Mouse (Mus musculus) MEL (cell line): Measurements from ENCODE around the gene Cdh4. TPM values are rescaled to one million over a fixed set of nuclear protein-coding genes. Genes with fewer than 3 reads are reported as not detected.

Experiments used
- DNase-seq: peaks from one replicate; pipeline ENCODE4 v3.0.0; 2011; ENCODE audit warnings: low read depth, low spot score
- H3K27ac ChIP-seq: 2 replicates; pipeline ENCODE4 v1.5.1; 2012; ENCODE audit warnings: low read depth, mild to moderate bottlenecking, control low read depth, low read length, moderate library complexity; ENCODE audit not compliant: control insufficient read depth
- H3K27me3 ChIP-seq, 2 experiments: fragments of 150-350 bp in 1 of 2; sonication (generic) in 1 of 2; 2 replicates each; pipeline ENCODE4 v1.6.1; 2012; ENCODE audit warnings: low read length in 2 of 2, mild to moderate bottlenecking in 2 of 2, improper control_type of control experiment in 1 of 2, moderate library complexity in 1 of 2; ENCODE audit not compliant: insufficient read depth in 2 of 2, control insufficient read depth in 1 of 2
- H3K36me3 ChIP-seq, 2 experiments: 2 replicates each; pipeline ENCODE4 v1.6.1; 2012 to 2014; ENCODE audit warnings: low read length in 2 of 2, improper control_type of control experiment in 1 of 2, inconsistent platforms in 1 of 2, mild to moderate bottlenecking in 1 of 2; ENCODE audit not compliant: insufficient read depth in 2 of 2, control insufficient read depth in 1 of 2
- H3K4me1 ChIP-seq, 2 experiments: fragments of 150-350 bp in 1 of 2; sonication (generic) in 1 of 2; 2 replicates each; pipeline ENCODE4 v1.6.1; 2012; ENCODE audit warnings: low read length in 2 of 2, improper control_type of control experiment in 1 of 2, mild to moderate bottlenecking in 1 of 2; ENCODE audit not compliant: insufficient read depth in 2 of 2, control insufficient read depth in 1 of 2
- H3K4me3 ChIP-seq, 2 experiments: fragments of 150-350 bp in 1 of 2; sonication (generic) in 1 of 2; 2 replicates each; pipeline ENCODE4 v1.5.1; 2012; ENCODE audit warnings: low read depth in 2 of 2, low read length in 2 of 2, mild to moderate bottlenecking in 2 of 2, moderate library complexity in 2 of 2, control low read depth in 1 of 2, improper control_type of control experiment in 1 of 2; ENCODE audit not compliant: control insufficient read depth in 1 of 2, insufficient read depth in 1 of 2
- H3K79me2 ChIP-seq: 2 replicates; pipeline ENCODE4 v1.6.1; 2012; ENCODE audit warnings: mild to moderate bottlenecking, low read length, moderate library complexity; ENCODE audit not compliant: control insufficient read depth, poor library complexity, insufficient read depth
- H3K9ac ChIP-seq: 2 replicates; pipeline ENCODE4 v1.6.1; 2012; ENCODE audit warnings: low read depth, mild to moderate bottlenecking, control low read depth, low read length, moderate library complexity; ENCODE audit not compliant: control insufficient read depth, poor library complexity, severe bottlenecking
- H3K9me3 ChIP-seq: fragments of 150-350 bp; sonication (generic); replicated peaks from 2 replicates; pipeline ENCODE4 v1.6.1; 2012; ENCODE audit warnings: mild to moderate bottlenecking, low read length, improper control_type of control experiment, moderate library complexity; ENCODE audit not compliant: insufficient read depth
- CHD1 ChIP-seq: IDR thresholded peaks from 2 replicates; pipeline ENCODE4 v1.6.1; 2012; ENCODE audit warnings: low read depth, mild to moderate bottlenecking, inconsistent platforms, low read length, improper control_type of control experiment
- ELF1 ChIP-seq: IDR thresholded peaks from 2 replicates; pipeline ENCODE4 v1.6.1; 2014; ENCODE audit warnings: low read depth, mild to moderate bottlenecking, inconsistent platforms, low read length, improper control_type of control experiment, moderate library complexity
- EP300 ChIP-seq, 2 experiments: IDR thresholded peaks; 2 replicates each; pipeline ENCODE4 v1.6.1; 2011; ENCODE audit warnings: improper control_type of control experiment in 2 of 2, low read length in 2 of 2, low read depth in 1 of 2, mild to moderate bottlenecking in 1 of 2
- KAT2A ChIP-seq: conservative IDR thresholded peaks from 2 replicates; pipeline ENCODE4 v1.6.1; 2012; ENCODE audit warnings: low read depth, low read length, improper control_type of control experiment, inconsistent platforms
- MAFK ChIP-seq: IDR thresholded peaks from 2 replicates; pipeline ENCODE4 v1.6.1; 2011; ENCODE audit warnings: low read depth, mild to moderate bottlenecking, low read length, improper control_type of control experiment, borderline replicate concordance
- MAX ChIP-seq: IDR thresholded peaks from 2 replicates; pipeline ENCODE4 v1.6.1; 2011; ENCODE audit warnings: low read length, improper control_type of control experiment
- MEF2A ChIP-seq: IDR thresholded peaks from 2 replicates; pipeline ENCODE4 v1.6.1; 2014; ENCODE audit warnings: low read depth, mild to moderate bottlenecking, inconsistent platforms, low read length, improper control_type of control experiment; ENCODE audit not compliant: poor library complexity, insufficient replicate concordance, severe bottlenecking; ENCODE audit errors: extremely low read depth
- POLR2A ChIP-seq, 2 experiments: IDR thresholded peaks; 2 replicates each; pipeline ENCODE4 v1.6.1; 2011 to 2012; ENCODE audit warnings: low read length in 2 of 2, mild to moderate bottlenecking in 2 of 2, control low read depth in 1 of 2, improper control_type of control experiment in 1 of 2, low read depth in 1 of 2, moderate library complexity in 1 of 2; ENCODE audit not compliant: control insufficient read depth in 1 of 2, insufficient read depth in 1 of 2, poor library complexity in 1 of 2
- RCOR1 ChIP-seq: IDR thresholded peaks from 2 replicates; pipeline ENCODE4 v1.6.1; 2012; ENCODE audit warnings: low read depth, mild to moderate bottlenecking, inconsistent platforms, low read length, improper control_type of control experiment
- USF2 ChIP-seq, 2 experiments: IDR thresholded peaks; 2 replicates each; pipeline ENCODE4 v1.6.1; 2011 to 2012; ENCODE audit warnings: improper control_type of control experiment in 2 of 2, low read length in 2 of 2, borderline replicate concordance in 1 of 2, inconsistent platforms in 1 of 2, low read depth in 1 of 2, mild to moderate bottlenecking in 1 of 2; ENCODE audit not compliant: insufficient read depth in 1 of 2
- polyA plus RNA-seq, 2 experiments: library from polyadenylated mRNA; stranded (reverse) in 1 of 2; unstranded in 1 of 2; fragments of >175 nt in 1 of 2; fragments of >200 nt in 1 of 2; gene quantifications; 2 replicates each; pipeline versions ENCODE4 v1.2.1 to v1.2.4; 2012; ENCODE audit warnings: low replicate concordance in 2 of 2, low read depth in 1 of 2; ENCODE audit not compliant: insufficient read length in 2 of 2, insufficient read depth in 1 of 2, missing spikeins in 1 of 2
- total RNA-seq: library from RNA; depleted of rRNA; stranded (reverse); fragments of 300-350 nt; gene quantifications from 2 replicates; pipeline ENCODE4 v1.2.3, GENCODE M21; 2012

Cdh4 gene
- total and polyA plus RNA-seq, 3 experiments, result not detected

GRCm38 (mm10) chr2:179769137-179769536 is 326.9 kb downstream of the Cdh4 start:
- H3K27me3 ChIP-seq, result no peaks in the 10 kb centered on the region
- H3K27ac ChIP-seq, result no peak overlapping the region
- no peaks in the 10 kb centered on the region for H3K4me1 ChIP-seq
- no peak overlapping the region for H3K4me3 ChIP-seq
- H3K36me3 ChIP-seq, result no peaks in the 10 kb centered on the region
- H3K9me3 ChIP-seq, result no peaks in the 10 kb centered on the region
- H3K79me2 ChIP-seq, result no peaks in the 10 kb centered on the region
- no peak overlapping the region for H3K9ac ChIP-seq
- no peak for DNase-seq
- TF ChIP-seq CHD1 (no peak), USF2 (IDR thresholded peaks at IDR 0.05; ENCODE audit: borderline replicate concordance in 1 of 2, insufficient read depth in 1 of 2, low read depth in 1 of 2, low read length in 2 of 2) (no peak), EP300 (IDR thresholded peaks at IDR 0.05; ENCODE audit: low read depth in 1 of 2, low read length in 2 of 2) (no peak), MEF2A (no peak)
- TF ChIP-seq, all 39 proteins: peak for 0

- Histone ChIP-seq H3K27ac (no peak overlapping the region), H3K4me3 (no peak overlapping the region), H3K9me3 (no peaks in the 10 kb centered on the region), H3K9ac (no peak overlapping the region), H3K79me2 (no peaks in the 10 kb centered on the region), H3K4me1 (no peaks in the 10 kb centered on the region), H3K36me3 (no peaks in the 10 kb centered on the region), H3K27me3 (no peaks in the 10 kb centered on the region)
- no peak for DNase-seq
- TF ChIP-seq ELF1, result no peak
- TF ChIP-seq RCOR1, result no peak
- no peak for TF ChIP-seq KAT2A
- TF ChIP-seq, all 39 proteins: peak for 0
Observed at GRCm38 (mm10) chr2:179769943-179770342, 327.7 kb downstream of the Cdh4 start.

DNA sequence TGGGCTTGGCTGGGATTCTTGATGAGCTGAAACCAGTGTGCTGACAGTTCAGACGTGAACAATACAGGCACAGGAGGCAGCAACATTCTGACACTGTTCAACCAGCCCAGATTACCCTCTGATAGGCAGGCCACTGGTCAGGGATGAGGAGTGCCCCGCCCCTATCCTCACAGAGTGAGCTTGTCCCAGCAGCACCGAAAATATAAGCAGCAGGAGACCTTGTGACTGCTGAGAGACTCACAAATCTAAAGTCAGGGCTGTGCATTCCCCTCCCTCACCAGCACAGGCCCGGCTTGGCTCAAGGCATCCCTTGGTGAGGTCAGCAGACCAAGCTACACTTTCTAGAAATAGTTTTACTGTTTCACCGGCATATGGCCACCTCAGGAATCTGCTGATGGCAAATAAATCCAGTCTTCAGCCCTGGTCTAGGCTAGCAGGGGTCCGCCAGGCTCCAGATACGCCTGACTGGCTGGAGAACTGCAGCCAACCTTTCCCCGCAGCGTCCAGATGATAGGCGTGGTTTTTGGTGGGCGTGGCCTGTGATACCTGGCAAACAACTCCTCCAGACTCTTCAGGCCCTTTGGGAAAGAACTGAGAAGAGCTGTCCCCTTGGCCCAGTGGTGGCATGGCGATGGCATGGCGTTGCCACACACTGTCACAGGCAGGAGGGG is 332.3 kb downstream of the Cdh4 start:
- TF ChIP-seq MAX (no peak), POLR2A (IDR thresholded peaks at IDR 0.05; ENCODE audit: control insufficient read depth in 1 of 2, insufficient read depth in 1 of 2, low read depth in 1 of 2, low read length in 2 of 2, poor library complexity in 1 of 2) (no peak), MAFK (no peak)
- no peaks in the 10 kb centered on the region for H3K27me3 ChIP-seq
- no peaks in the 10 kb centered on the region for H3K4me1 ChIP-seq
- no peaks in the 10 kb centered on the region for H3K79me2 ChIP-seq
- no peak overlapping the region for H3K4me3 ChIP-seq
- no peak for DNase-seq
- H3K9me3 ChIP-seq, result no peaks in the 10 kb centered on the region
- no peak overlapping the region for H3K27ac ChIP-seq
- no peak overlapping the region for H3K9ac ChIP-seq
- no peaks in the 10 kb centered on the region for H3K36me3 ChIP-seq
